Mouse (Mus musculus): ENCODE data around the gene Zfp426. TPM values are rescaled to one million over a fixed set of nuclear protein-coding genes. Genes with fewer than 3 reads are reported as not detected.

The Zfp426 gene
- 22.4 TPM for total RNA-seq (2023)

GRCm38 (mm10) chr9:20492527-20493233 lies at the start of gene Zfp426:
Gene Zfp426 (minus strand): TSS chr9:20492746.

DNA sequence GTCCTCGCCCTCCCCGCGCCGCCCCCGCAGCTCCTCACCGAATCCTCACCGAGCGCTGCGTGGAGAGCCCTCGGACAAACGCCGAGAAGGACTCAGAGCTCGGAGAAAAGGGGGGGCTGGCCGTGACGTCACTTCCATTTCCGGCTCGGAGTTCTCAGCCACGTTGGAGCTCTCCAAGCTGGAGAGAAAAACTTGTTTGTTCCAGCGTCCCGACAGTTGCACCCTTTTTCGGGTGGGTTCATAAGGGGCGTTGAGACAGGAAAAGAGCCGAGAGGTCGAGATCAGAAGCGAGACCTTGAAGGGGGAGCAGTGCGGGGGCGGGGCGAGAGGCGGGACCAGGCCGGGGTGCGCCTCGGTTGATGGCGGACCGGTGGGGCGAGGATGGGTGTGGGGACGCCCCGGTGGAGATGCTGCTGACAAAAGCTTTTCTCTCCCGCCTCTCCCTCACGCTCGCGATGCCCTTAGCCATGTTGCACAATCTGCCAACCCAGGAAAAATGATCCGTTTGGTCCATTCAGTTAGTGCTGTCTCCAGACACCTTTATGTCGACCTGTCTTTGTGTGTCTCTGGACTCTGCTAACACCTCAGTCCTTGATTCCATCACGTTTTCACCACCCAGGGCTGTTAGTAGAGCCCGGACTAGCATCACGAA lies 28.9 kb upstream of the Zfp426 start, which contains the start of gene Zfp266:
Gene Zfp266 (minus strand): TSS at position 112 of the 652 bp plus-strand sequence.

DNA sequence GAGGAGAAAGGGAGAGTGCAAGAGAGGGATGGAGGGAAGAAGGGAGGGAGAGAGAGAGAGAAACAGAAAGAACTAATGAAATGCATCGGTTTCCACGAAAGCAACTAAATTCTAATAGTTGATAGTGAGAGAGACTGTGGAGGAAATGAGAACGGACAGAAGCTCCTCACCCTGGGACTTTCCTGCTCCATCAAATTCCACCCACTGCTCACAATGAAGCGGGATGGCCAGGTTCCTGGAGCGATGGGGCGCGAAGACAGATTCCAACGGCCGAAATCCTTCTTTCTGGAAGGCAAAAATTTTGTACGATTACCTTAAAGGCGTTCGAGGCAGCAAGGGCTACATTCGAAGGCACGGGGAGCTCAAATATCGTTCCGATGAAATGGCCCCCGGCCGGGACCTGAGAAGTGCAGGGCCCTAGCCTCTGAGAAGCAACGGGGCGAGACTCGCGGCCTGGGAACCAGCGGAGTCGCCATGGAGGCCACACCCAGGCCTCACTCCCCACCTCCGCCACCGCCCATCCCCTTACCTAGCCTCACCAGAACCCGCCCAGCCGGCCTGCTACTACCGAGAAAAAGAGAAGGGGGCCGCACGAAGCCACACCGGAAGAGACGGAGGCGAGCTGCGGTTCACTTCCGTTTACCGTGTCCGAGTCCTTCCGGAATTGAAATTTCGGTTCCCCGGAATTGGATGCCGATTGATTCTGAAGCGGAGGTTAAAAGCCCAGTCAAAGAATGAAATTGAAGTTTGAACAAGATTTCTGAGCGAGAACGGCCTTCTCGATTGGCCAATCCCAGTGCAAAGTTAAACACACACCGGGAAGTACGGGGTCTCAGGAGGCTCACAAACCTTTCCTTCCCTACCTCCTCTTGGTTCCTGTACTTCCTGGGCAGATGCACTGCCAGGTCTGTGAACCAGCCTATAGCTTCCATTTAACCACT lies 32.9 kb downstream of the Zfp426 start, which contains the start of gene Zfp26:
Gene Zfp26 (minus strand): TSS at position 786 of the 941 bp plus-strand sequence.

Other genes with a start within 250 kb of the Zfp426 start
- 0.38 TPM for gene Olfr39, start 210.4 kb downstream of the Zfp426 start, total RNA-seq (2023)
- not detected for gene Olfr873, start 194.2 kb downstream of the Zfp426 start, total RNA-seq (2023)
- not detected for gene Olfr18, start 156.7 kb downstream of the Zfp426 start, total RNA-seq (2023)
- 8.2 TPM for gene Zfp560, start 107.6 kb downstream of the Zfp426 start, total RNA-seq (2023)
- gene Zfp26, start 32.6 kb downstream of the Zfp426 start, total RNA-seq (2023) = 39.0 TPM
- gene Zfp266, start 28.7 kb upstream of the Zfp426 start, total RNA-seq (2023) = 34.5 TPM
- gene Zfp846, start 88.5 kb upstream of the Zfp426 start, total RNA-seq (2023) = 6.4 TPM
- gene Ubl5, start 150.1 kb upstream of the Zfp426 start, total RNA-seq (2023) = 344 TPM
- 107 TPM for gene Fbxl12, start 152.0 kb upstream of the Zfp426 start, total RNA-seq (2023)
- gene Pin1, start 159.3 kb upstream of the Zfp426 start, total RNA-seq (2023) = 20.4 TPM

Measured in CD4-positive naive resting alpha-beta T cell, adult 57 days (primary cell).